22 mouse cellular contexts compared by ENCODE assay signal in genomic region chr8:10687867-10688561, GRCm38 (mm10).
DNase-seq lines count a peak whose midpoint lies in the region; ATAC-seq and TF ChIP-seq lines count a peak whose summit lies in the region.
"Had no signal": no experiment of that assay in that cellular context is flagged by ENCODE, and none has a peak within 500 bp of the region (broad histone marks: within the 10 kb centered on the region; RNA-seq: fewer than 3 reads in every experiment).

No protein-coding gene starts in this region.

- no peak overlapping the region for H3K9ac ChIP-seq in forebrain, embryonic 13.5 days
- H3K9ac ChIP-seq in forebrain, embryonic 16.5 days (replicated peaks; ENCODE audit: low read depth, low read length), result no peak overlapping the region
- no peak overlapping the region for H3K9ac ChIP-seq in midbrain, postnatal 0 days (replicated peaks; ENCODE audit: low read length, poor library complexity, severe bottlenecking)
- H3K9ac ChIP-seq: embryonic facial prominence, embryonic 13.5 days; heart, embryonic 12.5 days; limb, embryonic 12.5 days; liver, embryonic 12.5 days had no signal

- 0 out of 2 replicates have a peak, but pooled peaks cover 4% of the 10 kb centered on the region for H3K27me3 ChIP-seq in forebrain, embryonic 13.5 days
- H3K27me3 ChIP-seq in forebrain, embryonic 16.5 days (replicated peaks; ENCODE audit: control insufficient read depth, insufficient read depth, low read length), result no peaks in the 10 kb centered on the region
- peaks cover 16% of the 10 kb centered on the region; the same call in 1 of the 2 replicates for H3K27me3 ChIP-seq in midbrain, embryonic 10.5 days (ENCODE audit: low read depth, poor library complexity, severe bottlenecking)
- H3K27me3 ChIP-seq in midbrain, postnatal 0 days (ENCODE audit: insufficient read depth, low read length), result no peaks in the 10 kb centered on the region
- H3K27me3 ChIP-seq: heart, embryonic 12.5 days; limb, embryonic 12.5 days had no signal

- no peak for TF ChIP-seq CTCF in midbrain, postnatal 0 days (IDR thresholded peaks at IDR 0.05)

- H3K4me2 ChIP-seq in forebrain, embryonic 13.5 days, result 0 out of 2 replicates have a peak overlapping the region, but pooled peaks have one; percentile 8
- no peak overlapping the region for H3K4me2 ChIP-seq in forebrain, embryonic 16.5 days (ENCODE audit: low read length)
- no peak overlapping the region for H3K4me2 ChIP-seq in midbrain, postnatal 0 days (ENCODE audit: low read depth, low read length, poor library complexity, severe bottlenecking)
- H3K4me2 ChIP-seq: embryonic facial prominence, embryonic 13.5 days; heart, embryonic 12.5 days; limb, embryonic 12.5 days; liver, embryonic 12.5 days had no signal

- 22% methylated on average over 9 of the region's 9 CpGs for WGBS in forebrain, embryonic 13.5 days
- 18% methylated on average over 9 of the region's 9 CpGs for WGBS in forebrain, embryonic 16.5 days
- 33% methylated on average over 9 of the region's 9 CpGs for WGBS in midbrain, embryonic 10.5 days
- 28% methylated on average over 9 of the region's 9 CpGs for WGBS in midbrain, postnatal 0 days

- no peak overlapping the region for H3K4me3 ChIP-seq in forebrain, embryonic 13.5 days
- no peak overlapping the region for H3K4me3 ChIP-seq in forebrain, embryonic 16.5 days (replicated peaks; ENCODE audit: low read length)
- no peak overlapping the region for H3K4me3 ChIP-seq in midbrain, embryonic 10.5 days
- H3K4me3 ChIP-seq in midbrain, postnatal 0 days (ENCODE audit: low read depth, low read length), result no peak overlapping the region
- H3K4me3 ChIP-seq: embryonic facial prominence, embryonic 13.5 days; heart, embryonic 12.5 days; limb, embryonic 12.5 days; liver, embryonic 12.5 days; megakaryocyte, embryonic 14.5 days had no signal

- H3K36me3 ChIP-seq in forebrain, embryonic 13.5 days (ENCODE audit: poor library complexity, severe bottlenecking), result no peaks in the 10 kb centered on the region
- no peaks in the 10 kb centered on the region for H3K36me3 ChIP-seq in forebrain, embryonic 16.5 days (ENCODE audit: control insufficient read depth, insufficient read depth)
- no peaks in the 10 kb centered on the region for H3K36me3 ChIP-seq in midbrain, embryonic 10.5 days
- H3K36me3 ChIP-seq in midbrain, postnatal 0 days (ENCODE audit: insufficient read depth, low read length), result no peaks in the 10 kb centered on the region
- H3K36me3 ChIP-seq: embryonic facial prominence, embryonic 13.5 days; heart, embryonic 12.5 days; limb, embryonic 12.5 days; liver, embryonic 12.5 days had no signal

- peaks cover 13% of the 10 kb centered on the region for H3K4me1 ChIP-seq in forebrain, embryonic 13.5 days
- 0 out of 2 replicates have a peak, but pooled peaks cover 4% of the 10 kb centered on the region for H3K4me1 ChIP-seq in forebrain, embryonic 16.5 days (replicated peaks; ENCODE audit: control insufficient read depth, insufficient read depth, low read length)
- H3K4me1 ChIP-seq in midbrain, embryonic 10.5 days, result peaks cover 23% of the 10 kb centered on the region
- no peaks in the 10 kb centered on the region for H3K4me1 ChIP-seq in midbrain, postnatal 0 days (ENCODE audit: insufficient read depth, low read length)
- H3K4me1 ChIP-seq: limb, embryonic 12.5 days; liver, embryonic 12.5 days had no signal

- peak; percentile 16 to 24 for DNase-seq in kidney, postnatal 4 days
- DNase-seq in kidney, postnatal 14 days, result no peak
- DNase-seq in midbrain, embryonic 10.5 days (ENCODE audit: low spot score), result no peak
- peak; percentile 37 for DNase-seq in midbrain, postnatal 0 days (ENCODE audit: low spot score)
- DNase-seq in frontal cortex, postnatal 36 days (ENCODE audit: low spot score in 2 of 2), result no peak
- DNase-seq in left cerebral cortex, adult 8-10 months (ENCODE audit: low spot score in 2 of 2), result no peak
- DNase-seq: adrenal gland, postnatal 25 days; cerebellum, postnatal 14 days; gastrocnemius, postnatal 10 days; heart, postnatal 10 days; kidney, adult 9 months; lung, adult 2 months; lung, postnatal 36 days; thymus, adult 2 months; thymus, postnatal 4 days had no signal

- ATAC-seq in forebrain, embryonic 13.5 days, result peak; percentile 55; the same call in 1 of the 2 replicates
- no peak for ATAC-seq in forebrain, embryonic 16.5 days
- ATAC-seq in midbrain, postnatal 0 days (ENCODE audit: low FRiP score), result no peak
- ATAC-seq: liver, embryonic 12.5 days had no signal

- no peaks in the 10 kb centered on the region for H3K9me3 ChIP-seq in forebrain, embryonic 13.5 days (replicated peaks)
- no peaks in the 10 kb centered on the region for H3K9me3 ChIP-seq in forebrain, embryonic 16.5 days (ENCODE audit: control insufficient read depth, low read length)
- no peaks in the 10 kb centered on the region for H3K9me3 ChIP-seq in midbrain, embryonic 10.5 days (replicated peaks)
- H3K9me3 ChIP-seq in midbrain, postnatal 0 days (ENCODE audit: low read length), result no peaks in the 10 kb centered on the region
- H3K9me3 ChIP-seq: embryonic facial prominence, embryonic 13.5 days; heart, embryonic 12.5 days; limb, embryonic 12.5 days; liver, embryonic 12.5 days; megakaryocyte, embryonic 14.5 days had no signal

- H3K27ac ChIP-seq in forebrain, embryonic 13.5 days, result no peak overlapping the region
- H3K27ac ChIP-seq in forebrain, embryonic 16.5 days (ENCODE audit: low read length), result no peak overlapping the region
- 0 out of 2 replicates have a peak overlapping the region, but pooled peaks have one; percentile 28 for H3K27ac ChIP-seq in midbrain, embryonic 10.5 days (replicated peaks)
- H3K27ac ChIP-seq in midbrain, postnatal 0 days (ENCODE audit: low read depth, low read length), result no peak overlapping the region
- H3K27ac ChIP-seq: embryonic facial prominence, embryonic 13.5 days; limb, embryonic 12.5 days; liver, embryonic 12.5 days had no signal

Comparison
In these comparisons a context has a peak if more than half of its experiments do, and no peak if none do; other contexts are left out.
1. DNase-seq: peak in kidney, postnatal 4 days (2 of 2) and midbrain, postnatal 0 days (single experiment); none in kidney, postnatal 14 days (single experiment), midbrain, embryonic 10.5 days (single experiment), frontal cortex, postnatal 36 days (0 of 2) and left cerebral cortex, adult 8-10 months (0 of 2).